Mouse (Mus musculus) neural tube, embryonic 13.5 days (tissue): Measurements from ENCODE around the gene Cables2. TPM values are rescaled to one million over a fixed set of nuclear protein-coding genes. Genes with fewer than 3 reads are reported as not detected.

Experiments used
- ATAC-seq: fragments of 200-750 bp; cut with Nextera tagmentation; 2 replicates; pipeline ENCODE4 v1.8.0; 2017; ENCODE audit warnings: low read depth, mild to moderate bottlenecking, moderate TSS enrichment, moderate library complexity
- H3K27ac ChIP-seq: fragments of 300-500 bp; sonication (generic); replicated peaks from 2 replicates; pipeline ENCODE4 v1.5.1; 2015; ENCODE audit warnings: moderate library complexity, mild to moderate bottlenecking, inconsistent platforms
- H3K27me3 ChIP-seq: fragments of 300-500 bp; sonication (generic); 2 replicates; pipeline ENCODE4 v1.6.1; 2015; ENCODE audit warnings: mild to moderate bottlenecking, inconsistent platforms
- H3K36me3 ChIP-seq: fragments of 300-500 bp; sonication (generic); 2 replicates; pipeline ENCODE4 v1.6.1; 2015; ENCODE audit warnings: mild to moderate bottlenecking, inconsistent platforms
- H3K4me1 ChIP-seq: fragments of 300-500 bp; sonication (generic); replicated peaks from 2 replicates; pipeline ENCODE4 v1.6.1; 2015; ENCODE audit warnings: inconsistent platforms
- H3K4me2 ChIP-seq: fragments of 300-500 bp; sonication (generic); 2 replicates; pipeline ENCODE4 v1.6.1; 2015; ENCODE audit warnings: inconsistent platforms, mild to moderate bottlenecking, moderate library complexity
- H3K4me3 ChIP-seq: fragments of 300-500 bp; sonication (generic); 2 replicates; pipeline ENCODE4 v1.5.1; 2015; ENCODE audit warnings: mild to moderate bottlenecking, inconsistent platforms
- H3K9ac ChIP-seq: fragments of 300-500 bp; sonication (generic); 2 replicates; pipeline ENCODE4 v1.6.1; 2015; ENCODE audit warnings: moderate library complexity, mild to moderate bottlenecking, inconsistent platforms
- H3K9me3 ChIP-seq: fragments of 300-500 bp; sonication (generic); 2 replicates; pipeline ENCODE4 v1.6.1; 2016; ENCODE audit warnings: inconsistent platforms
- WGBS: fragments of 180-500 bp; shearing (Covaris S2); methylation state at CpG from one replicate; pipeline ENCODE4 v1.1.7; 2015; 5-methylcytosine and 5-hydroxymethylcytosine counted together
- polyA plus RNA-seq: library from polyadenylated mRNA; unstranded; fragments of >200 nt; fragmentation: Nextera tagmentation; extraction: Ambion mirVana; gene quantifications from 2 replicates; pipeline ENCODE4 v1.2.1, GENCODE M21; 2015

The Cables2 gene
- polyA plus RNA-seq, 1 experiment from 2014 or later = 23.9 TPM

GRCm38 (mm10) chr2:180275836-180276235 lies 2.5 kb upstream of the Cables2 start:
- H3K27me3 ChIP-seq = peaks cover 15% of the 10 kb centered on the region
- no peak overlapping the region for H3K9ac ChIP-seq
- H3K4me3 ChIP-seq = no peak overlapping the region
- peaks cover 30% of the 10 kb centered on the region for H3K4me1 ChIP-seq
- H3K36me3 ChIP-seq = no peaks in the 10 kb centered on the region
- H3K9me3 ChIP-seq = no peaks in the 10 kb centered on the region
- no peak overlapping the region for H3K27ac ChIP-seq
- peak overlapping the region; percentile 21 for H3K4me2 ChIP-seq
- ATAC-seq = 0 out of 2 replicates have a peak, but pooled peaks have one; percentile 10
- WGBS = 2% methylated on average over 8 of the region's 8 CpGs

DNA sequence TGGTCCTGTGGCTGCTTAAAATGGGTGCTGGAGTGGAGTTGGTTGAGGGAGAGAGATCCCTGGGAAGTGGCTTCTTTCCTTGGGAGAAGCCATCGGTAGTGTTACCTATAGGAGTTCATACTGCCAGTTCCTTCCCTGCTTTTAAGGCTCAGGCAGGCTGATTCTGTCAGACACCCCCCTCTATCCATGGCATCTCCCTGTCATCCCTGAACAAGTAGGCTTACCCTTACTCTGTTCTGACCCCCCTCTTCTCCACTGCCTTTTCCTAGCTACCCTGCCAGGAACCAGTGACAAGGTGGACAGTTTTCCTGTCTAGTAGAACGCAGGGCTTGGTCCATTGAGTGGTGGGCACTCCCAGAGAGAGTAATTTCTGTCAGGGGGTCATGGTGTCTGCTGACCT lies 1.2 kb upstream of the Cables2 start:
- H3K4me1 ChIP-seq = peaks cover 38% of the 10 kb centered on the region
- H3K9ac ChIP-seq = no peak overlapping the region
- no peak for ATAC-seq
- H3K36me3 ChIP-seq = 0 out of 2 replicates have a peak, but pooled peaks cover 8% of the 10 kb centered on the region
- no peak overlapping the region for H3K27ac ChIP-seq
- 90% methylated on average over 2 of the region's 2 CpGs for WGBS
- H3K27me3 ChIP-seq = peaks cover 15% of the 10 kb centered on the region
- no peaks in the 10 kb centered on the region for H3K9me3 ChIP-seq
- H3K4me2 ChIP-seq = no peak overlapping the region
- H3K4me3 ChIP-seq = no peak overlapping the region

DNA sequence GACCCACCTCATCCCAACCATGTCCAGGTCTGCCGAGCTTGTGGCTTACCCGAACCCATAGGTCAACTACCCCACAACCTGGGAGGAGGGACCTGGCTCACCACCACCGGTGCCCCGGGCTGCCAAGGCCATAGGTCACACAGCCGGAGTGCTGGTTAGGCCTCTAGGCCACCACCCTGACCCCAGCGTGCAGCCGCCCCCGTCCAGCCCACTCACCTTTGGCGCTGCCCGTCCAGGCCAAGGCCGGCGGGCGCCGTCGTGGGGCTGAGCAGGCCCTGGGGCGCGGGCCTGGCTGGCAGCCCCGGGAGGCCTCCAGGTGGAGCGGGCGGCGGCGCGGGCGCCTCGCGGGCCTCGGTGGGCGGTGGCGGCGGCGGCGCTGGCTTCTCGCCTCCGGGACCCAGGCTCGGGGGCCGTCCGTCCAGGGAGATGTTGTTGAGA lies 393 bp downstream of the Cables2 start:
- Histone ChIP-seq H3K27me3 (peaks cover 15% of the 10 kb centered on the region), H3K4me3 (peak overlapping the region; percentile 88), H3K9ac (peak overlapping the region; percentile 98), H3K4me1 (peaks cover 51% of the 10 kb centered on the region), H3K4me2 (peak overlapping the region; percentile 90), H3K9me3 (no peaks in the 10 kb centered on the region), H3K27ac (peak overlapping the region; percentile 71), H3K36me3 (peaks cover 8% of the 10 kb centered on the region; the same call in 1 of the 2 replicates)
- ATAC-seq = peak; percentile 36
- WGBS = 1% methylated on average over 20 of the region's 37 CpGs

- H3K4me2 ChIP-seq = peak overlapping the region; percentile 90
- ATAC-seq = no peak
- H3K9ac ChIP-seq = peak overlapping the region; percentile 98
- H3K27me3 ChIP-seq = peaks cover 15% of the 10 kb centered on the region
- H3K4me1 ChIP-seq = peaks cover 55% of the 10 kb centered on the region
- no peak overlapping the region for H3K27ac ChIP-seq
- WGBS = 79% methylated on average over 5 of the region's 5 CpGs
- peaks cover 10% of the 10 kb centered on the region; the same call in 1 of the 2 replicates for H3K36me3 ChIP-seq
- peak overlapping the region; percentile 88 for H3K4me3 ChIP-seq
- H3K9me3 ChIP-seq = no peaks in the 10 kb centered on the region
Observed at GRCm38 (mm10) chr2:180271804-180272395, 1.4 kb downstream of the Cables2 start.

GRCm38 (mm10) chr2:180270537-180271255 lies 2.6 kb downstream of the Cables2 start:
- H3K4me3 ChIP-seq = no peak overlapping the region
- no peak overlapping the region for H3K27ac ChIP-seq
- ATAC-seq = no peak
- peaks cover 9% of the 10 kb centered on the region for H3K27me3 ChIP-seq
- H3K9me3 ChIP-seq = no peaks in the 10 kb centered on the region
- H3K36me3 ChIP-seq = peaks cover 18% of the 10 kb centered on the region; the same call in 1 of the 2 replicates
- H3K4me2 ChIP-seq = no peak overlapping the region
- H3K9ac ChIP-seq = peak overlapping the region; percentile 98
- WGBS = 58% methylated on average over 7 of the region's 7 CpGs
- H3K4me1 ChIP-seq = peaks cover 51% of the 10 kb centered on the region

DNA sequence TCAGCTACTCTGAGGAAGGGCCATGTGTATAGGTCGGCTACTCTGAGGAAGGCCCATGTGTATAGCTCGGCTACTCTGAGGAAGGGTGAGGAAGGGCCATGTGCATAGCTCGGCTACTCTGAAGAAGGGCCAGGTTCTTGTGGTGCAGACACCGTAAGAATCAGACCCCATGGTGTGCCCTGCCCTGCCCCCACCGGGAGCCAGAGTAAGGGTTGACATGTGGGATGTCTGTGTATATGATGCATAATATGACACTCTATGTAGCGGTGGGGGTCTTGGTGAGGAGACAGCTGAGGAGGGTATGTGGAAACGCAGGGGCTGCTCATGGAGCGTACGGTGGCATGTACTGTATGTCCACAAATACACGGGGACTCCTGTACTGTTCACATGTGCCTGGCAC lies 4.0 kb downstream of the Cables2 start:
- Histone ChIP-seq H3K9ac (no peak overlapping the region), H3K36me3 (peaks cover 18% of the 10 kb centered on the region; the same call in 1 of the 2 replicates), H3K27ac (no peak overlapping the region), H3K4me1 (peaks cover 51% of the 10 kb centered on the region), H3K9me3 (no peaks in the 10 kb centered on the region), H3K4me3 (no peak overlapping the region), H3K27me3 (0 out of 2 replicates have a peak, but pooled peaks cover 3% of the 10 kb centered on the region), H3K4me2 (no peak overlapping the region)
- no peak for ATAC-seq
- 96% methylated on average over 10 of the region's 10 CpGs for WGBS

GRCm38 (mm10) chr2:180267955-180268354 lies 5.3 kb downstream of the Cables2 start:
- no peak overlapping the region for H3K9ac ChIP-seq
- ATAC-seq = no peak
- no peaks in the 10 kb centered on the region for H3K9me3 ChIP-seq
- peaks cover 31% of the 10 kb centered on the region for H3K36me3 ChIP-seq
- no peak overlapping the region for H3K4me2 ChIP-seq
- WGBS = 58% methylated on average over 2 of the region's 2 CpGs
- no peak overlapping the region for H3K27ac ChIP-seq
- H3K27me3 ChIP-seq = no peaks in the 10 kb centered on the region
- H3K4me1 ChIP-seq = peaks cover 46% of the 10 kb centered on the region
- no peak overlapping the region for H3K4me3 ChIP-seq

- Histone ChIP-seq H3K4me1 (peaks cover 16% of the 10 kb centered on the region), H3K36me3 (peaks cover 70% of the 10 kb centered on the region), H3K9ac (no peak overlapping the region), H3K27ac (no peak overlapping the region; the same call in 1 of the 2 replicates), H3K27me3 (no peaks in the 10 kb centered on the region), H3K9me3 (no peaks in the 10 kb centered on the region), H3K4me3 (no peak overlapping the region), H3K4me2 (no peak overlapping the region)
- no peak for ATAC-seq
- 88% methylated on average over 10 of the region's 10 CpGs for WGBS
Observed at GRCm38 (mm10) chr2:180262891-180263290, 10.4 kb downstream of the Cables2 start.

GRCm38 (mm10) chr2:180262441-180262840 lies 10.9 kb downstream of the Cables2 start:
- Histone ChIP-seq H3K9ac (no peak overlapping the region), H3K27ac (no peak overlapping the region; the same call in 1 of the 2 replicates), H3K4me3 (no peak overlapping the region), H3K36me3 (peaks cover 70% of the 10 kb centered on the region), H3K9me3 (no peaks in the 10 kb centered on the region), H3K27me3 (no peaks in the 10 kb centered on the region), H3K4me2 (no peak overlapping the region), H3K4me1 (peaks cover 16% of the 10 kb centered on the region)
- ATAC-seq = no peak
- 67% methylated on average over 3 of the region's 3 CpGs for WGBS

GRCm38 (mm10) chr2:180261901-180262300 lies 11.4 kb downstream of the Cables2 start:
- Histone ChIP-seq H3K4me1 (peaks cover 16% of the 10 kb centered on the region), H3K27ac (0 out of 2 replicates have a peak overlapping the region, but pooled peaks have one; percentile 18), H3K9ac (no peak overlapping the region), H3K27me3 (no peaks in the 10 kb centered on the region), H3K4me2 (no peak overlapping the region), H3K4me3 (no peak overlapping the region), H3K9me3 (no peaks in the 10 kb centered on the region), H3K36me3 (peaks cover 68% of the 10 kb centered on the region)
- WGBS = 96% methylated on average over 7 of the region's 7 CpGs
- no peak for ATAC-seq

DNA sequence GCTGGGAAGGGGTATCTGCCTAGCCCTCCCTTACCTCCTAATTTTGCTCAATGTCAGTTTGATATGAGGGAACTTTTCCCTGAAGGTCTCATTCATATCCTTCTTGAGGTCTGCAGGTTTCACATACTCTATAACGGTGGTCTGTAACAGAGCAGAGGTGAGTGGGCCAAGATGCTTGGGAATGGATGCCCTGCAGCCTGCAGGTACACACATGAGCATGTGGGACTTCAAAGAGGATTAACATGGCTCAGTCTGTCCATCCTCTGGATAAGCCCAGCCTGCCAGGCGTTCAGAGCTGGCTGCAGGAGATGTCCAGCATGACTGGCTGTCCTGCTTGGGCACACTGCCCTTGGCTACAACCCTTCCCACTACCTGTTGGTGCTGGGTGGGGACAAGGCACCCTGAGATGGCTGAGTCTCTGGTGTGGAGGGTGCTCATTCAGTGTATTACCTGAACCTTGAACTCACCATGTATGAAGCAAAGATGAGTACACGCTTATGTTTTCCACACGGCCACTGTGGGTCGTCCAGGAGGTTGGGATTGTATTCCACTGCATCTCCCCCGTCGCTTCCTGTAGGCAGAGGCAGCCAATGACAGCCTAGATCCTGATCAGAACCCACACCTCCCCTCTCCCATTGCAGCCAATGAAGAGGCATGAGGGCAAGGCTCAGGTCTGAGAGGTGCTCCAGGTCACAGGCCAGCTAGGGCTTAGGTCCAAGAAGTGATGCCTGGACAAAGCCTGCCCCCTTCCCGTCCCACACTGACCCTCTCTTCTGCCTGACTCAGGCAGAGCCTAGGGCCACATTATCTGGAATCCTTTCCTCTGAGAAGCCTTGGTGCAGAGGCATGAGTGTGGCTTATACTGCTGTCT lies 12.5 kb downstream of the Cables2 start:
- Histone ChIP-seq H3K27me3 (no peaks in the 10 kb centered on the region), H3K9me3 (no peaks in the 10 kb centered on the region), H3K36me3 (peaks cover 60% of the 10 kb centered on the region), H3K27ac (no peak overlapping the region), H3K4me2 (no peak overlapping the region), H3K9ac (no peak overlapping the region), H3K4me1 (peaks cover 24% of the 10 kb centered on the region), H3K4me3 (no peak overlapping the region)
- ATAC-seq = no peak
- 76% methylated on average over 8 of the region's 8 CpGs for whole genome bisulfite sequencing
